Mouse (Mus musculus) kidney, adult 2 months (tissue): ENCODE measurements around the gene Phf20. TPM values are rescaled to one million over a fixed set of nuclear protein-coding genes. Genes with fewer than 3 reads are reported as not detected.

Experiments used
- DNase-seq: peaks from one replicate; pipeline ENCODE4 v3.0.0; 2021
- H3K27ac ChIP-seq: fragments of 200-500 bp; 2 replicates; pipeline ENCODE4 v1.5.1; 2012; ENCODE audit warnings: low read depth, low read length, control low read depth, inconsistent platforms; ENCODE audit not compliant: insufficient read depth
- H3K27me3 ChIP-seq: fragments of 200-500 bp; replicated peaks from 2 replicates; pipeline ENCODE4 v1.6.1; 2012; ENCODE audit warnings: mild to moderate bottlenecking, moderate library complexity, low read length, inconsistent platforms; ENCODE audit not compliant: control insufficient read depth, insufficient read depth
- H3K36me3 ChIP-seq: fragments of 200-500 bp; 2 replicates; pipeline ENCODE4 v1.6.1; 2012; ENCODE audit warnings: mild to moderate bottlenecking, moderate library complexity, low read length, inconsistent platforms; ENCODE audit not compliant: control insufficient read depth, insufficient read depth
- H3K4me1 ChIP-seq: fragments of 200-500 bp; 2 replicates; pipeline ENCODE4 v1.6.1; 2011; ENCODE audit warnings: low read length; ENCODE audit not compliant: control insufficient read depth, insufficient read depth
- H3K4me3 ChIP-seq: fragments of 200-500 bp; 2 replicates; pipeline ENCODE4 v1.5.1; 2011; ENCODE audit warnings: mild to moderate bottlenecking, low read depth, low read length, control low read depth; ENCODE audit not compliant: insufficient read depth
- CTCF ChIP-seq: fragments of 200-500 bp; conservative IDR thresholded peaks from 2 replicates; pipeline ENCODE4 v1.5.1; 2011; ENCODE audit warnings: low read depth, mild to moderate bottlenecking, control low read depth, low read length, moderate library complexity, mixed read lengths; ENCODE audit not compliant: insufficient read depth, insufficient read length
- POLR2A ChIP-seq: fragments of 200-500 bp; IDR thresholded peaks from one replicate; pipeline ENCODE4 v1.6.1; 2011; ENCODE audit warnings: low read depth, low read length, control low read depth
- WGBS: fragments of 180-500 bp; shearing (Covaris S2); methylation state at CpG from one replicate; pipeline ENCODE4 v1.1.7; 2018; 5-methylcytosine and 5-hydroxymethylcytosine counted together
- polyA plus RNA-seq: library from polyadenylated mRNA; depleted of rRNA; stranded (reverse); fragments of >200 nt; gene quantifications from 2 replicates; pipeline ENCODE4 v1.2.3, GENCODE M21; 2012

Gene Phf20
- polyA plus RNA-seq, 1 experiment: 14.6 TPM

DNA sequence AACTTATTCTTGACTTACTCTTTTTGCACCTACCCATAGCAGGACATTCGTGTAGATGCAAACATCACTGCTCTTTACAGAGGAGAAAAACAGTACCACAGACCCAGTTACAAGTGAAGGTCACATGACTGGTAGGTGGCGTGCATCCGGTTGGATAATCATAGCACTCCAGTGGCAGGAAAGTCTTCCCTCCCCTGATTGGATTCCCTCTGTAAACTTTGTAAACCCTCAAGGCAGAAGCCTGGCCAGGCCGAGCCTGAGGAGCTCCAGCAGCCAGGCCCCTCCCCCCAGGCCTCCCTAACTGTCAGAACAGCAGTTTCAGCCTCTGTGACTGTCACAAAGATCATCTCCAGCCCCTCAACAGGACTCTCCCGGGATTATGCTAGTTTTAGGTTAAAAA, 128.4 kb downstream of the Phf20 start:
- TF ChIP-seq CTCF (no peak), POLR2A (no peak)
- H3K4me1 ChIP-seq: no peaks in the 10 kb centered on the region
- no peaks in the 10 kb centered on the region for H3K36me3 ChIP-seq
- peak overlapping the region; percentile 49; the same call in 1 of the 2 replicates for H3K27ac ChIP-seq
- no peaks in the 10 kb centered on the region for H3K27me3 ChIP-seq
- DNase-seq: peak; percentile 52
- H3K4me3 ChIP-seq: no peak overlapping the region
- WGBS: 29% methylated on average over 5 of the region's 5 CpGs

DNA sequence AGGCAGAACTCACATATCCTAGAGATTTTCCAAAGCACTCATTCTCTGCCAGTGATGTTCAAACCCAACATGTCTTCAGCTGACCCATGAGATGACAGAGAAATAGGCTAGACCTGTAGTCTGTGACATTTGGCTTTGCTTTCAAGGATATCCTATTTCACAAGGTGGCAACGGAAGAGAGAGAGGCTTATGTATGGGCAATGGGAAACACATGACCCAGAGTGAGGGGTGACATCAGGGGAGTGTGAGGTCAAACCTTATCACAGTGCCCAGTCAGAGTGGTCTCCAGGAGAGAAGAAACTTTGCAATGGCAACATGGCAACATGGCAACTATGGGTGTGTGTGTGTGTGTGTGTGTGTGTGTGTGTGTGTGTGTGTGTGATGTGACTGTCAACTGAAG, 134.4 kb downstream of the Phf20 start:
- no peaks in the 10 kb centered on the region for H3K36me3 ChIP-seq
- no peak overlapping the region for H3K27ac ChIP-seq
- no peaks in the 10 kb centered on the region for H3K27me3 ChIP-seq
- no peak for DNase-seq
- no peak for TF ChIP-seq CTCF
- TF ChIP-seq POLR2A: no peak
- H3K4me3 ChIP-seq: no peak overlapping the region
- no peaks in the 10 kb centered on the region for H3K4me1 ChIP-seq
- 76% methylated on average over 1 of the region's 1 CpGs for WGBS

DNA sequence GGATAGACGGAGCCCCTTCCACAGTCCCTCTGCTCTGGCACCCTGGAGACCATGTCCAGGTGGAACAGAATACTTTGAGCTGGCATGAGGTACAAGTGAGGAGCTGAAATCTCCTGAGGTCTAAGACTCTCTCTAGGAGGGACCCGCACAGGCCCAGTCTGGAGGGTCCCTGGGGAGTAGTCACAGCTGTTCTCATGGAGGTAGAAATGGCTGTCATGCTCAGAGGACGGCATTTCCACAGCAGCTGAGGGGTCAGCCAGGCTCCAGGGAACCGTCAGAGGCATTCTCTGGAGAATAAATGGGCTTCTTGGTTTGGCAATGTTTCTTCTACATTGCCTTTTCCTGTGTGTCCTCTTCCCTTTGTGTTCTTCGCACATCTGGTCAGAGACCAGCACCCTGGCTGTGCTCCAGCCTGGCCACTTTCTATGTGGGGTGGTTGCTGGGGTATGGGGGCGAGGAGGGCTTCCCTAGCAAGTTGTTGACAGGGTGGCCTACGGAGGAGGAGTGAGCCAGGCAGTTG, 135.2 kb downstream of the Phf20 start:
- H3K36me3 ChIP-seq: no peaks in the 10 kb centered on the region
- 80% methylated on average over 7 of the region's 7 CpGs for WGBS
- no peaks in the 10 kb centered on the region for H3K4me1 ChIP-seq
- no peak for DNase-seq
- no peak overlapping the region for H3K27ac ChIP-seq
- TF ChIP-seq CTCF (no peak), POLR2A (no peak)
- H3K27me3 ChIP-seq: no peaks in the 10 kb centered on the region
- no peak overlapping the region for H3K4me3 ChIP-seq

DNA sequence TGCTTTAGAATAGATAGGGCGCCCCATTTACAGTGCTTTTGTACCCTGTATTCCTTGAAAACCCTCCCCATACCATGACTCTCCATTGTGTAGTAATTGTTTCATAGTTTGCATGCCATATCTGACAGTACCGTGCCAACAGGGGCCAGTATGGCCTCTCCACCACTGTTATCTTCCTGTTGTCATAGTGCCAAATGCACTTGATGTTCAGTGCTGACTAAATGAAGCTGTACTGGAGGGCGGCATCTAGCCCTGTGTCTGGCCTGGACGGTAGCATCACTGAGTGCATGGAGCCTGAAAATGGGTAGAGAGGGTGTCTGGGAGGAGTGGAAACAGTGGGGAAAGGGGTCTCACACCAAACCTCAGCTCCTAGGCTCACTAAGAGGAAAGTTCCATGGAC, 143.8 kb downstream of the Phf20 start:
- Histone ChIP-seq H3K4me1 (no peaks in the 10 kb centered on the region), H3K4me3 (no peak overlapping the region), H3K36me3 (no peaks in the 10 kb centered on the region), H3K27me3 (no peaks in the 10 kb centered on the region), H3K27ac (no peak overlapping the region)
- WGBS: 90% methylated on average over 4 of the region's 4 CpGs
- no peak for TF ChIP-seq POLR2A
- TF ChIP-seq CTCF: no peak
- no peak for DNase-seq

DNA sequence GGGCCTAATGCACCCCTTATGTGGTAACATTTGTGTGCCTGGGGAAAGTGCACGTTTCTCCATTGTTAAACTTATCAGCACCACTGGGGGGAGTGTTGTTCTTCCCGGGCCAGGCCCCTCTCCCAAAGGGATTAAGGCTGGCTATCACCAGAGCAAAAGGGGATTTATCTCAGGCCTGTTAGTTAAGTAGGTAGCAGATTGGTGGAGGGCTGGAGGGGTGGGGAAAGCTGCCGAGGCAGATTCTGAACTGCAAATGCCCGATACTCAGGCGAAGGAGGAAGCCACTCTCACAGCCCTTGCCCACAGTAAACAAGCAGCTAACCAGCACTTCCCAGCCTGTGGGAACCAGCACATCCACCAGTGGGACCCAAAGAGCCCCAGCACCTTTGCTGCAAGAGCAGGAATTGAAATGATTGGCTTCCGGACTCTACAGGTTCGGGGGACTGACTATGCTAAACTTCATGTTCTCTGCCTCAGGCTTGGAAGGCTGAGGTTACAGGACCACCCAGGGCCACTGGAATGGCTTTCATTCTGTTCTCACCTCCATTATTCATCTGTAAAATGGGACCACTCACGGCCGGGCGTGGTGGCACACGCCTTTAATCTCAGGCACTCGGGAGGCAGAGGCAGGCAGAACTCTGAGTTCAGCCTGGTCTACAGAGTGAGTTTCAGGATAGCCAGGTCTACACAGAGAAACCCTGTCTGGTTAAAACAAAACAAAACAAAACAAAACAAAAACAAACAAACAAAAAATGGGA, 148.7 kb downstream of the Phf20 start:
- 67% methylated on average over 12 of the region's 12 CpGs for WGBS
- Histone ChIP-seq H3K36me3 (no peaks in the 10 kb centered on the region), H3K4me1 (no peaks in the 10 kb centered on the region), H3K27me3 (no peaks in the 10 kb centered on the region), H3K27ac (no peak overlapping the region), H3K4me3 (no peak overlapping the region)
- peak; percentile 43; the same call in 1 of the 2 replicates for TF ChIP-seq CTCF
- no peak for TF ChIP-seq POLR2A
- peak; percentile 59 for DNase-seq

DNA sequence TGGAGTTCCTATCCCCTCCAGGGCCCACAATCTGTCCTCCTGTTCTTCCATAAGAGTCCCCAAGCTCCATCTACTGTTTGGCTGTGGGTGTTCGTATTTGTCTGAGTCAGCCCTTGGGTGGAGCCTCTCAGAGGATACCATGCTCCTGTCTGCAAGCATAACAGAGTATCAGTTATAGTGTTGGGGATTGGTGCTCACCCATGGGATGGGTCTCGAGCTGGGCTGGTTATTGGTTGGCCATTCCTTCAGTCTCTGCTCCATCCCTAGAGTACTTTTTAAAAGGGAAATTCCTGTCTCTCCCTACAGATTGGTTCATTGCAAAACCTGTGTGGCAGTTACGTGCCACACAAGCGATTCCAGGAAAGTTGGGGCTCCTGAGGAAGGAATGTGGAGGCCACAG, 152.5 kb downstream of the Phf20 start:
- Histone ChIP-seq H3K27ac (no peak overlapping the region), H3K36me3 (no peaks in the 10 kb centered on the region), H3K4me1 (no peaks in the 10 kb centered on the region), H3K4me3 (no peak overlapping the region), H3K27me3 (no peaks in the 10 kb centered on the region)
- TF ChIP-seq POLR2A (no peak), CTCF (no peak)
- no peak for DNase-seq
- WGBS: 88% methylated on average over 4 of the region's 4 CpGs

DNA sequence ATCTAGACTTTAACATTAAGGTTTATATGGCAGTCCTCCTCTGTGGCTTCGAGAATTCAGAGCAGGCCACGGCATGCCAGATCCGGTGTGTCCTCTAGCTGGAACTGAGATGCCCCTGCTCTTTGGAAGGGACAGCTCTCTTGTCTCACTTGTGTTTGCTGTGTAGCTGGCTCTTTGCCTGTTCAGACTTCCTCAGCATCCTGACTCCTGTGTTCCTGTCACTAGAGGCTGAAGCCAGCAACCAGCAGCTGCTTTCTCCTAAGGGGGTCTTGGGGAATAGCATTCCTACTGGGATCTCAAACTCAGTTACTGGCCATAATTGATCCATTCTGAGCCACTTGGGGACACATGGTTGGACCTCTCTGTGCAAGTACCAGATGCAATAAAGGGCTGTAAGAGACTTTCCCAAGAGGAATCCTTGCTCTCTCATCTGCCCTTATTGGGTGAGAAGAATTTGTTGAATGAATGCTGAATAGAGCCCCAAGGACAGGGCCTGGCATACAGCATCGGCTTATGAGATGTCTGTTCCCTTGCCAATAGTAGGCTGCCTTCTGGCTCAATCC, 153.1 kb downstream of the Phf20 start:
- no peak overlapping the region for H3K27ac ChIP-seq
- TF ChIP-seq CTCF (no peak), POLR2A (no peak)
- no peak for DNase-seq
- no peak overlapping the region for H3K4me3 ChIP-seq
- H3K4me1 ChIP-seq: no peaks in the 10 kb centered on the region
- H3K27me3 ChIP-seq: no peaks in the 10 kb centered on the region
- H3K36me3 ChIP-seq: no peaks in the 10 kb centered on the region
- WGBS: 82% methylated on average over 4 of the region's 4 CpGs
